Mouse (Mus musculus) heart, embryonic 15.5 days (tissue): Measurements from ENCODE around the gene Syne2. TPM values are rescaled to one million over a fixed set of nuclear protein-coding genes. Genes with fewer than 3 reads are reported as not detected.
A peak's percentile ranks its signal among the peaks of the same experiment; 100 is the strongest.

ENCODE experiments used
- ATAC-seq: fragments of 200-750 bp; cut with Nextera tagmentation; replicated peaks from 2 replicates; pipeline ENCODE4 v1.8.0; 2017; ENCODE audit warnings: low read depth, moderate TSS enrichment; ENCODE audit not compliant: insufficient number of reproducible peaks, insufficient read depth, low FRiP score
- H3K27ac ChIP-seq: fragments of 300-500 bp; sonication (generic); 2 replicates; pipeline ENCODE4 v1.5.1; 2015; ENCODE audit warnings: mild to moderate bottlenecking, inconsistent platforms
- H3K27me3 ChIP-seq: fragments of 300-500 bp; sonication (generic); 2 replicates; pipeline ENCODE4 v1.6.1; 2015; ENCODE audit warnings: inconsistent platforms
- H3K36me3 ChIP-seq: fragments of 300-500 bp; sonication (generic); 2 replicates; pipeline ENCODE4 v1.6.1; 2015; ENCODE audit warnings: mild to moderate bottlenecking, inconsistent platforms
- H3K4me1 ChIP-seq: fragments of 300-500 bp; sonication (generic); replicated peaks from 2 replicates; pipeline ENCODE4 v1.6.1; 2015; ENCODE audit warnings: inconsistent platforms
- H3K4me2 ChIP-seq: fragments of 300-500 bp; sonication (generic); 2 replicates; pipeline ENCODE4 v1.6.1; 2015; ENCODE audit warnings: inconsistent platforms, mild to moderate bottlenecking, moderate library complexity
- H3K4me3 ChIP-seq: fragments of 300-500 bp; sonication (generic); 2 replicates; pipeline ENCODE4 v1.5.1; 2015; ENCODE audit warnings: mild to moderate bottlenecking, inconsistent platforms
- H3K9ac ChIP-seq: fragments of 300-500 bp; sonication (generic); 2 replicates; pipeline ENCODE4 v1.6.1; 2015; ENCODE audit warnings: mild to moderate bottlenecking, inconsistent platforms
- H3K9me3 ChIP-seq: fragments of 300-500 bp; sonication (generic); replicated peaks from 2 replicates; pipeline ENCODE4 v1.6.1; 2016; ENCODE audit warnings: inconsistent platforms
- WGBS: fragments of 180-500 bp; shearing (Covaris S2); methylation state at CpG from one replicate; pipeline ENCODE4 v1.1.7; 2015; ENCODE audit warnings: mixed read lengths; 5-methylcytosine and 5-hydroxymethylcytosine counted together
- polyA plus RNA-seq: library from polyadenylated mRNA; unstranded; fragments of >200 nt; fragmentation: Nextera tagmentation; extraction: Ambion mirVana; gene quantifications from 2 replicates; pipeline ENCODE4 v1.2.1, GENCODE M21; 2015

The Syne2 gene
- polyA plus RNA-seq, 1 experiment from 2014 or later, result 38.7 TPM

GRCm38 (mm10) chr12:76085956-76086905 is 268.3 kb downstream of the Syne2 start:
- no peak overlapping the region for H3K27ac ChIP-seq
- H3K4me1 ChIP-seq, result peaks cover 13% of the 10 kb centered on the region
- 74% methylated on average over 15 of the region's 15 CpGs for WGBS
- H3K4me2 ChIP-seq, result no peak overlapping the region
- no peak for ATAC-seq
- peaks cover 11% of the 10 kb centered on the region; the same call in 1 of the 2 replicates for H3K36me3 ChIP-seq
- H3K4me3 ChIP-seq, result no peak overlapping the region
- no peak overlapping the region for H3K9ac ChIP-seq
- no peaks in the 10 kb centered on the region for H3K27me3 ChIP-seq
- no peaks in the 10 kb centered on the region for H3K9me3 ChIP-seq

- no peaks in the 10 kb centered on the region for H3K9me3 ChIP-seq
- 70% methylated on average over 13 of the region's 13 CpGs for WGBS
- ATAC-seq, result no peak
- H3K4me2 ChIP-seq, result no peak overlapping the region
- H3K4me1 ChIP-seq, result peaks cover 6% of the 10 kb centered on the region; the same call in 1 of the 2 replicates
- no peaks in the 10 kb centered on the region for H3K27me3 ChIP-seq
- no peak overlapping the region for H3K4me3 ChIP-seq
- no peak overlapping the region for H3K9ac ChIP-seq
- H3K27ac ChIP-seq, result no peak overlapping the region
- H3K36me3 ChIP-seq, result peaks cover 11% of the 10 kb centered on the region; the same call in 1 of the 2 replicates
Measured at GRCm38 (mm10) chr12:76087025-76087424, 269.1 kb downstream of the Syne2 start.

GRCm38 (mm10) chr12:76092789-76093466 is 275.0 kb downstream of the Syne2 start:
- no peak for ATAC-seq
- no peaks in the 10 kb centered on the region for H3K27me3 ChIP-seq
- H3K36me3 ChIP-seq, result peaks cover 35% of the 10 kb centered on the region
- no peak overlapping the region for H3K9ac ChIP-seq
- H3K9me3 ChIP-seq, result no peaks in the 10 kb centered on the region
- 46% methylated on average over 11 of the region's 11 CpGs for WGBS
- peaks cover 22% of the 10 kb centered on the region for H3K4me1 ChIP-seq
- no peak overlapping the region for H3K4me3 ChIP-seq
- H3K4me2 ChIP-seq, result no peak overlapping the region
- H3K27ac ChIP-seq, result no peak overlapping the region

- Histone ChIP-seq H3K27ac (no peak overlapping the region), H3K9me3 (no peaks in the 10 kb centered on the region), H3K4me1 (peaks cover 22% of the 10 kb centered on the region), H3K27me3 (no peaks in the 10 kb centered on the region), H3K36me3 (peaks cover 39% of the 10 kb centered on the region), H3K4me3 (no peak overlapping the region), H3K9ac (no peak overlapping the region), H3K4me2 (no peak overlapping the region)
- ATAC-seq, result 0 out of 2 replicates have a peak, but pooled peaks have one; percentile 41
- 75% methylated on average over 15 of the region's 15 CpGs for WGBS
Measured at GRCm38 (mm10) chr12:76093613-76094588, 276.0 kb downstream of the Syne2 start.

- no peaks in the 10 kb centered on the region for H3K9me3 ChIP-seq
- peaks cover 47% of the 10 kb centered on the region for H3K36me3 ChIP-seq
Measured at GRCm38 (mm10) chr12:76095117-76096035, 277.4 kb downstream of the Syne2 start.

GRCm38 (mm10) chr12:76102621-76103020 is 284.7 kb downstream of the Syne2 start:
- Histone ChIP-seq H3K4me2 (no peak overlapping the region), H3K4me1 (no peaks in the 10 kb centered on the region; the same call in 1 of the 2 replicates), H3K27me3 (no peaks in the 10 kb centered on the region), H3K36me3 (peaks cover 60% of the 10 kb centered on the region), H3K9ac (no peak overlapping the region), H3K4me3 (no peak overlapping the region), H3K27ac (no peak overlapping the region), H3K9me3 (no peaks in the 10 kb centered on the region)
- no peak for ATAC-seq
- 86% methylated on average over 12 of the region's 12 CpGs for WGBS

More at GRCm38 (mm10) chr12:76095117-76096035, 277.4 kb downstream of the Syne2 start:
- 0 out of 2 replicates have a peak, but pooled peaks have one; percentile 20 for ATAC-seq
- Histone ChIP-seq H3K4me3 (no peak overlapping the region), H3K27me3 (no peaks in the 10 kb centered on the region), H3K4me1 (peaks cover 22% of the 10 kb centered on the region), H3K4me2 (no peak overlapping the region), H3K9ac (no peak overlapping the region), H3K27ac (no peak overlapping the region)
- WGBS, result 59% methylated on average over 30 of the region's 30 CpGs

- peaks cover 54% of the 10 kb centered on the region for H3K36me3 ChIP-seq
- no peak; the same call in 1 of the 2 replicates for ATAC-seq
Measured at GRCm38 (mm10) chr12:76104596-76105351, 286.8 kb downstream of the Syne2 start.

GRCm38 (mm10) chr12:76109646-76110405 is 291.9 kb downstream of the Syne2 start:
- no peak for ATAC-seq
- WGBS, result 84% methylated on average over 15 of the region's 15 CpGs
- Histone ChIP-seq H3K9ac (no peak overlapping the region), H3K9me3 (no peaks in the 10 kb centered on the region), H3K36me3 (peaks cover 54% of the 10 kb centered on the region), H3K4me3 (no peak overlapping the region), H3K27me3 (no peaks in the 10 kb centered on the region), H3K4me1 (no peaks in the 10 kb centered on the region; the same call in 1 of the 2 replicates), H3K4me2 (no peak overlapping the region), H3K27ac (no peak overlapping the region)

More at GRCm38 (mm10) chr12:76104596-76105351, 286.8 kb downstream of the Syne2 start:
- H3K27me3 ChIP-seq, result no peaks in the 10 kb centered on the region
- H3K4me1 ChIP-seq, result no peaks in the 10 kb centered on the region; the same call in 1 of the 2 replicates
- no peak overlapping the region for H3K4me3 ChIP-seq
- 82% methylated on average over 20 of the region's 20 CpGs for WGBS
- no peak overlapping the region for H3K4me2 ChIP-seq
- H3K9me3 ChIP-seq, result no peaks in the 10 kb centered on the region
- peak overlapping the region; percentile 50 for H3K27ac ChIP-seq
- no peak overlapping the region for H3K9ac ChIP-seq

- Histone ChIP-seq H3K9ac (no peak overlapping the region), H3K27me3 (no peaks in the 10 kb centered on the region), H3K4me2 (no peak overlapping the region), H3K9me3 (no peaks in the 10 kb centered on the region), H3K27ac (no peak overlapping the region), H3K4me3 (no peak overlapping the region), H3K36me3 (peaks cover 42% of the 10 kb centered on the region), H3K4me1 (0 out of 2 replicates have a peak, but pooled peaks cover 3% of the 10 kb centered on the region)
- ATAC-seq, result 0 out of 2 replicates have a peak, but pooled peaks have one; percentile 22
- WGBS, result 63% methylated on average over 3 of the region's 3 CpGs
Measured at GRCm38 (mm10) chr12:76111046-76111445, 293.1 kb downstream of the Syne2 start.
